Mouse (Mus musculus): ENCODE results near the gene Atp1a4.

The Atp1a4 gene

GRCm38 (mm10) chr1:172197851-172198250, 60.4 kb downstream of the Atp1a4 start:
- DNase-seq (ENCODE audit: low spot score in 2 of 2) = peak in 1 of 2 experiments; percentile 7

- no peak for DNase-seq (ENCODE audit: low spot score in 2 of 2)
Observed at GRCm38 (mm10) chr1:172197146-172197545, 61.1 kb downstream of the Atp1a4 start.

DNA sequence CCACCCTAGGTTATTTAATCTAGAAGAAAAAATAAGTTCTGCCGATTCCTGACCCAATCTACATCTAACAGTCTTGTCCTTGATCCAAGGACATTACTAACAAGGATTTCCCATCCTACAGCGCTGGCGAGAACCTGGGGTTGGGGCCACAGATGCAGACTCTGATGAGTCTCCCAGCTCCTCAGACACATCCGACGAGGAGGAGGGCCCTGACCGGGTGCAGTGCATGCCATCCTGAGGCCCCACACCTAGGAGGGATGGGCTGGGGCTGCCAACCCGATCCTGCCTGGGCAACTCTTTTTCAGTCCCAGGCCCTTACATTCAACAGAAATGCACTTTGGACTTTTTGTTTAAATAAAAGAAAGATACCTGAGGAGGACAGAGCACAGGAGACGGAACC, 63.8 kb downstream of the Atp1a4 start:
- no peak for DNase-seq (ENCODE audit: low spot score in 2 of 2)

GRCm38 (mm10) chr1:172192217-172192616, 66.0 kb downstream of the Atp1a4 start:
- no peak for DNase-seq (ENCODE audit: low spot score in 2 of 2)

DNA sequence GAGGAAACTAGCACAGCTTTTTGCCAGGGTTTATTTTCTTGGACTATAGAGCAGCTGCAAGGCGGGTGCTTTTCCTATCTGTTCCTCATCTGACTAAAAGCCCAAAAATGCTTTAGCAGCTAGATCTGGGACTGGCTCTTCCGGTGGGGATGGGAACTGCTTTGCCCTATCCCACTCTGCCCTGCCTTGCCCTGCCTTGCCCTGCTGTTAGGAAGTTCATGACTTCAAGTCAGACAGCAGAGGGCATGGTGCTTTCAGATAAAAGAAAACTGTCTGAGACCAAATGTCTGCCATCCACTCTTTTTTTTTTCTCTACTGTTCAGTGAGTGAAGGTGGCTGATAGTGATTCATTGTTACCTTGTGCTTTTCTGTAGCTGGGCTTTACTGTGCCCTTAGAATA, 66.6 kb downstream of the Atp1a4 start:
- DNase-seq (ENCODE audit: low spot score in 2 of 2) = no peak

DNA sequence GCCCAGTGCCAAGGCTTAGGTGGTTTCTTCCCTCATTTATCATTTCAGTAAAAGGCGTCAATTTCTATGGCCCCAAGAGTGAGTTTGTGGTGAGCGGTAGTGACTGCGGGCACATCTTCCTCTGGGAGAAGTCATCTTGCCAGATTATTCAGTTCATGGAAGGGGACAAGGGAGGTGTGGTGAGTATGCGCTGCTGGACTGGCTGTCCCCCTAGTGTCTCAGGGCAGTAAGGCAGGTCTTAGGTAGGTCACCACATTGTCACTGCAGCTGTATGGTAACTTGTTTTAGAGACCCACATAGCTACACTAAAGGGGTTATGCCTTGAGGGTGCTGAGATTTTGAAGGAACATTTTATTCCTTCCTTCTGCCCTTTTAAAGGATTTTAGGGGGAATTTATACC, 69.3 kb downstream of the Atp1a4 start:
- DNase-seq (ENCODE audit: low spot score in 2 of 2) = no peak

GRCm38 (mm10) chr1:172186401-172187289, 71.6 kb downstream of the Atp1a4 start:
- no peak for DNase-seq (ENCODE audit: low spot score in 2 of 2)

GRCm38 (mm10) chr1:172183915-172184314, 74.3 kb downstream of the Atp1a4 start:
- no peak for DNase-seq (ENCODE audit: low spot score in 2 of 2)

- DNase-seq (ENCODE audit: low spot score in 2 of 2) = no peak
Observed at GRCm38 (mm10) chr1:172183056-172183455, 75.2 kb downstream of the Atp1a4 start.

GRCm38 (mm10) chr1:172181777-172182176, 76.4 kb downstream of the Atp1a4 start:
- DNase-seq (ENCODE audit: low spot score in 2 of 2) = no peak

DNA sequence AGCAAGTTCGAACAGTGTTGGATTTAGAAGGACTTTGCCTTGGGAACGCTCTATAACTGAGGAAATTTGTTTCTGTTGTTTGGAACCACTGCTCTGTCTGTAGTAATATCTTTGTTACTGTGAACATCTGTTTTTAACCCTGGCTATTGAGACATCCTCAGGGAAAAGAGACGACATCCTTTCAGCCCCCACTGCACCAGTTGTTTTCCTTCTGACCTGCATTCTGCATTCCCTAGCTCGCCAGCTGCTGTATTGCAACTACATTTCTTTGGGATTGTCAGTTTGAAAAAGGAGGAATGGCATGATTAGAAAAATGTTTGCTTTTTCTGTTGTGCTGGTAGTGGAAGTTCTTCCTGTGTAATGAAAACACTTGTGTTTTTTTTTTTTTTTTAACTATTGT, 77.3 kb downstream of the Atp1a4 start:
- DNase-seq (ENCODE audit: low spot score in 2 of 2) = no peak

- no peak for DNase-seq (ENCODE audit: low spot score in 2 of 2)
Observed at GRCm38 (mm10) chr1:172179102-172179501, 79.1 kb downstream of the Atp1a4 start.

- DNase-seq (ENCODE audit: low spot score in 2 of 2) = no peak
Observed at GRCm38 (mm10) chr1:172177791-172178190, 80.4 kb downstream of the Atp1a4 start.
